Mouse (Mus musculus): ENCODE data around the gene Eml3. TPM values are rescaled to one million over a fixed set of nuclear protein-coding genes. Genes with fewer than 3 reads are reported as not detected.

The Eml3 gene
- polyA plus RNA-seq, 1 experiment: 14.7 TPM

GRCm38 (mm10) chr19:8886916-8887584, 42.3 kb upstream of the Eml3 start:
- no peaks in the 10 kb centered on the region for H3K27me3 ChIP-seq (ENCODE audit: control insufficient read depth, insufficient read depth, insufficient read length)
- no peaks in the 10 kb centered on the region for H3K36me3 ChIP-seq (ENCODE audit: control insufficient read depth, insufficient read depth)
- peak overlapping the region; percentile 95 for H3K4me2 ChIP-seq (ENCODE audit: low read depth)
- no peak for TF ChIP-seq MAX (IDR thresholded peaks at IDR 0.05; ENCODE audit: low read depth)
- no peak for TF ChIP-seq CEBPB (IDR thresholded peaks at IDR 0.05; ENCODE audit: insufficient read depth, poor library complexity, severe bottlenecking)
- TF ChIP-seq REST (IDR thresholded peaks at IDR 0.05; ENCODE audit: insufficient read depth, insufficient read length): no peak
- TF ChIP-seq POLR2A (IDR thresholded peaks at IDR 0.05; ENCODE audit: insufficient read length, low read depth): no peak
- TF ChIP-seq MYOD1 (IDR thresholded peaks at IDR 0.05; ENCODE audit: control insufficient read depth in 1 of 3, insufficient read length in 2 of 3, low read depth in 2 of 3): no peak
- no peak for TF ChIP-seq MYOG (IDR thresholded peaks at IDR 0.05; ENCODE audit: control insufficient read depth in 1 of 3, insufficient read depth in 1 of 3, insufficient read length in 2 of 3, low read depth in 2 of 3)
- TF ChIP-seq POLR2AphosphoS2 (IDR thresholded peaks at IDR 0.05; ENCODE audit: insufficient read length, low read depth): no peak
- TF ChIP-seq USF1 (IDR thresholded peaks at IDR 0.05; ENCODE audit: low read depth): no peak
- TF ChIP-seq E2F4 (IDR thresholded peaks at IDR 0.05; ENCODE audit: insufficient read depth): no peak
- TF ChIP-seq SRF (IDR thresholded peaks at IDR 0.05; ENCODE audit: control insufficient read depth, insufficient read length, low read depth): no peak
- TF ChIP-seq TCF3 (IDR thresholded peaks at IDR 0.05; ENCODE audit: insufficient read length, low read depth): no peak
- TF ChIP-seq TCF12 (IDR thresholded peaks at IDR 0.05; ENCODE audit: insufficient read depth, poor library complexity, severe bottlenecking): no peak
- H3ac ChIP-seq (ENCODE audit: control insufficient read depth, insufficient read length): no peak overlapping the region
- H3K79me2 ChIP-seq (ENCODE audit: control insufficient read depth, insufficient read depth): peaks cover 23% of the 10 kb centered on the region
- H3K4me3 ChIP-seq: peak overlapping the region; percentile 53

- H3K27me3 ChIP-seq (ENCODE audit: control insufficient read depth, insufficient read depth, insufficient read length): no peaks in the 10 kb centered on the region
These were observed 41.5 kb upstream of the Eml3 start for GRCm38 (mm10) chr19:8887585-8888463.

GRCm38 (mm10) chr19:8888511-8889385, 40.6 kb upstream of the Eml3 start, which contains the start of the genes 1810009A15Rik and Gm49416:
1810009A15Rik (plus strand) TSS chr19:8888853.
Gm49416 (plus strand) TSS chr19:8888926.
- Histone ChIP-seq H3K36me3 (ENCODE audit: control insufficient read depth, insufficient read depth) (no peaks in the 10 kb centered on the region), H3K27me3 (ENCODE audit: control insufficient read depth, insufficient read depth, insufficient read length) (no peaks in the 10 kb centered on the region), H3ac (ENCODE audit: control insufficient read depth, insufficient read length) (peak within 1 kb of the TSS; percentile 6), H3K4me2 (ENCODE audit: low read depth) (peak within 1 kb of the TSS; percentile 95), H3K79me2 (ENCODE audit: control insufficient read depth, insufficient read depth) (peaks cover 31% of the 10 kb centered on the region), H3K4me3 (peak within 1 kb of the TSS; percentile 53)
- TF ChIP-seq TCF12 (IDR thresholded peaks at IDR 0.05; ENCODE audit: insufficient read depth, poor library complexity, severe bottlenecking): no peak
- peak; percentile 66 for TF ChIP-seq POLR2AphosphoS2 (IDR thresholded peaks at IDR 0.05; ENCODE audit: insufficient read length, low read depth)
- TF ChIP-seq CEBPB (IDR thresholded peaks at IDR 0.05; ENCODE audit: insufficient read depth, poor library complexity, severe bottlenecking): no peak
- TF ChIP-seq SRF (IDR thresholded peaks at IDR 0.05; ENCODE audit: control insufficient read depth, insufficient read length, low read depth): peak; percentile 55
- TF ChIP-seq REST (IDR thresholded peaks at IDR 0.05; ENCODE audit: insufficient read depth, insufficient read length): no peak
- no peak for TF ChIP-seq E2F4 (IDR thresholded peaks at IDR 0.05; ENCODE audit: insufficient read depth)
- TF ChIP-seq MYOG (IDR thresholded peaks at IDR 0.05; ENCODE audit: control insufficient read depth in 1 of 3, insufficient read depth in 1 of 3, insufficient read length in 2 of 3, low read depth in 2 of 3): no peak
- peak; percentile 77 for TF ChIP-seq POLR2A (IDR thresholded peaks at IDR 0.05; ENCODE audit: insufficient read length, low read depth)
- TF ChIP-seq USF1 (IDR thresholded peaks at IDR 0.05; ENCODE audit: low read depth): no peak
- TF ChIP-seq MAX (IDR thresholded peaks at IDR 0.05; ENCODE audit: low read depth): no peak
- TF ChIP-seq MYOD1 (IDR thresholded peaks at IDR 0.05; ENCODE audit: control insufficient read depth in 1 of 3, insufficient read length in 2 of 3, low read depth in 2 of 3): no peak
- TF ChIP-seq TCF3 (IDR thresholded peaks at IDR 0.05; ENCODE audit: insufficient read length, low read depth): no peak

More at GRCm38 (mm10) chr19:8887585-8888463, 41.5 kb upstream of the Eml3 start:
- TF ChIP-seq TCF3 (IDR thresholded peaks at IDR 0.05; ENCODE audit: insufficient read length, low read depth) (no peak), SRF (IDR thresholded peaks at IDR 0.05; ENCODE audit: control insufficient read depth, insufficient read length, low read depth) (no peak), CEBPB (IDR thresholded peaks at IDR 0.05; ENCODE audit: insufficient read depth, poor library complexity, severe bottlenecking) (no peak), TCF12 (IDR thresholded peaks at IDR 0.05; ENCODE audit: insufficient read depth, poor library complexity, severe bottlenecking) (no peak)
- H3K4me2 ChIP-seq (ENCODE audit: low read depth): peak overlapping the region; percentile 95
- H3ac ChIP-seq (ENCODE audit: control insufficient read depth, insufficient read length): peak overlapping the region; percentile 6
- H3K79me2 ChIP-seq (ENCODE audit: control insufficient read depth, insufficient read depth): peaks cover 23% of the 10 kb centered on the region
- H3K36me3 ChIP-seq (ENCODE audit: control insufficient read depth, insufficient read depth): no peaks in the 10 kb centered on the region
- H3K4me3 ChIP-seq: peak overlapping the region; percentile 53
